Mouse (Mus musculus) G1E (cell line): ENCODE measurements around the gene Agap2. TPM values are rescaled to one million over a fixed set of nuclear protein-coding genes. Genes with fewer than 3 reads are reported as not detected.

Experiments
- ATAC-seq: 2 replicates; pipeline ENCODE4 v1.8.0; 2016; ENCODE audit warnings: mild to moderate bottlenecking; ENCODE audit not compliant: insufficient number of reproducible peaks, poor library complexity, low FRiP score, severe bottlenecking; ENCODE audit errors: extremely low read depth
- DNase-seq: peaks from one replicate; pipeline ENCODE4 v3.0.0; 2012; ENCODE audit warnings: low spot score
- H3K27me3 ChIP-seq: 2 replicates; pipeline ENCODE4 v1.6.1; 2012; ENCODE audit warnings: mild to moderate bottlenecking, low read length, inconsistent platforms; ENCODE audit not compliant: insufficient read depth
- H3K36me3 ChIP-seq: replicated peaks from 2 replicates; pipeline ENCODE3; 2012; ENCODE audit warnings: mild to moderate bottlenecking, inconsistent platforms
- H3K4me1 ChIP-seq: 2 replicates; pipeline ENCODE4 v1.6.1; 2012; ENCODE audit warnings: low read depth, low read length, inconsistent platforms, mixed read lengths; ENCODE audit not compliant: insufficient read depth
- H3K4me3 ChIP-seq: 2 replicates; pipeline ENCODE4 v1.5.1; 2012; ENCODE audit warnings: low read depth, mild to moderate bottlenecking, inconsistent platforms, low read length, moderate library complexity, mixed read lengths
- H3K9me3 ChIP-seq: replicated peaks from 2 replicates; pipeline ENCODE4 v1.6.1; 2012; ENCODE audit warnings: inconsistent platforms
- CTCF ChIP-seq: IDR thresholded peaks from 2 replicates; pipeline ENCODE4 v1.5.1; 2012; ENCODE audit warnings: low read depth, low read length, inconsistent platforms, mixed read lengths
- GATA1 ChIP-seq: IDR thresholded peaks from 2 replicates; pipeline ENCODE4 v1.6.1; 2012; ENCODE audit warnings: borderline replicate concordance, low read length, inconsistent platforms, mixed read lengths
- GATA2 ChIP-seq: IDR thresholded peaks from 2 replicates; pipeline ENCODE4 v1.6.1; 2012; ENCODE audit warnings: low read depth, low read length, inconsistent platforms, borderline replicate concordance
- POLR2AphosphoS5 ChIP-seq: IDR thresholded peaks from 2 replicates; pipeline ENCODE4 v1.6.1; 2012; ENCODE audit warnings: low read depth, low read length, inconsistent platforms; ENCODE audit not compliant: insufficient replicate concordance
- TAL1 ChIP-seq: conservative IDR thresholded peaks from 2 replicates; pipeline ENCODE4 v1.6.1; 2012; ENCODE audit warnings: low read depth, low read length, inconsistent platforms, mixed read lengths
- polyA plus RNA-seq: library from polyadenylated mRNA; stranded (reverse); fragments of >175 nt; gene quantifications from 2 replicates; pipeline ENCODE4 v1.2.3, GENCODE M21; 2012
- total RNA-seq, 2 experiments: library from RNA; stranded (forward) in 1 of 2; stranded (reverse) in 1 of 2; fragments of 200-1000 nt in 1 of 2; fragments of >200 nt in 1 of 2; fragmentation: Nextera tagmentation in 1 of 2; gene quantifications; 2 replicates each; pipeline ENCODE4 v1.2.3; 2014 to 2017

The Agap2 gene
- total RNA-seq (2014; fragmentation: Nextera tagmentation) (0.15 and 1.3 TPM in 2 replicates), total RNA-seq (2017) (under 0.01 and 1.1 TPM in 2 replicates), polyA plus RNA-seq (0.07 and 0.26 TPM in 2 replicates)

- DNase-seq (no peak), ATAC-seq (no peak)
- Histone ChIP-seq H3K9me3 (peaks cover 5% of the 10 kb centered on the region), H3K36me3 (peaks cover 3% of the 10 kb centered on the region), H3K27me3 (peaks cover 48% of the 10 kb centered on the region), H3K4me1 (peaks cover 18% of the 10 kb centered on the region), H3K4me3 (no peak within 1 kb of the TSS)
- no peak for TF ChIP-seq CTCF
- no peak for TF ChIP-seq TAL1
- no peak for TF ChIP-seq POLR2AphosphoS5
- no peak for TF ChIP-seq GATA2
- no peak for TF ChIP-seq GATA1
Observed at GRCm38 (mm10) chr10:127075080-127075479, at the start of gene Agap2. Gene Agap2, plus strand, starts transcription at chr10:127075284.

GRCm38 (mm10) chr10:127030336-127031296 is 44.5 kb upstream of the Agap2 start, which contains the start of gene Tsfm:
Gene Tsfm, minus strand, starts transcription at chr10:127030840.
- H3K4me1 ChIP-seq: peaks cover 15% of the 10 kb centered on the region
- peak; percentile 74 for ATAC-seq
- H3K36me3 ChIP-seq: peaks cover 37% of the 10 kb centered on the region
- TF ChIP-seq CTCF (peak; percentile 87), GATA1 (no peak)
- peak within 1 kb of the TSS; percentile 95 for H3K4me3 ChIP-seq
- peaks cover 4% of the 10 kb centered on the region; the same call in 1 of the 2 replicates for H3K27me3 ChIP-seq
- peak; percentile 89 for DNase-seq
- H3K9me3 ChIP-seq: no peaks in the 10 kb centered on the region

- H3K4me1 ChIP-seq: peaks cover 15% of the 10 kb centered on the region
- ATAC-seq (no peak), DNase-seq (no peak)
- TF ChIP-seq GATA2 (no peak), CTCF (no peak), TAL1 (no peak), POLR2AphosphoS5 (no peak), GATA1 (no peak)
- no peak overlapping the region for H3K4me3 ChIP-seq
- peaks cover 11% of the 10 kb centered on the region for H3K36me3 ChIP-seq
- H3K9me3 ChIP-seq: no peaks in the 10 kb centered on the region
- H3K27me3 ChIP-seq: peaks cover 17% of the 10 kb centered on the region; the same call in 1 of the 2 replicates
Observed at GRCm38 (mm10) chr10:127033301-127033741, 41.8 kb upstream of the Agap2 start.

GRCm38 (mm10) chr10:127036273-127036672 is 38.8 kb upstream of the Agap2 start:
- Histone ChIP-seq H3K4me3 (no peak overlapping the region), H3K27me3 (peaks cover 31% of the 10 kb centered on the region), H3K36me3 (no peaks in the 10 kb centered on the region), H3K4me1 (peaks cover 15% of the 10 kb centered on the region), H3K9me3 (no peaks in the 10 kb centered on the region)
- TF ChIP-seq TAL1 (no peak), CTCF (no peak), GATA2 (no peak), GATA1 (no peak), POLR2AphosphoS5 (no peak)
- DNase-seq (no peak), ATAC-seq (no peak)

- H3K27me3 ChIP-seq: peaks cover 34% of the 10 kb centered on the region
Observed at GRCm38 (mm10) chr10:127037641-127038040, 37.4 kb upstream of the Agap2 start.

GRCm38 (mm10) chr10:127040569-127041214 is 34.4 kb upstream of the Agap2 start:
- peaks cover 27% of the 10 kb centered on the region for H3K36me3 ChIP-seq
- H3K27me3 ChIP-seq: peaks cover 32% of the 10 kb centered on the region
- DNase-seq: no peak
- no peak for ATAC-seq
- H3K4me1 ChIP-seq: peaks cover 33% of the 10 kb centered on the region
- peak overlapping the region; percentile 94 for H3K4me3 ChIP-seq
- no peaks in the 10 kb centered on the region for H3K9me3 ChIP-seq
- TF ChIP-seq POLR2AphosphoS5 (no peak), CTCF (no peak), GATA2 (no peak), GATA1 (no peak), TAL1 (no peak)

More at GRCm38 (mm10) chr10:127037641-127038040, 37.4 kb upstream of the Agap2 start:
- no peak for TF ChIP-seq CTCF
- TF ChIP-seq TAL1: no peak
- no peak for TF ChIP-seq POLR2AphosphoS5
- ATAC-seq: no peak
- no peak for DNase-seq
- Histone ChIP-seq H3K9me3 (no peaks in the 10 kb centered on the region), H3K4me1 (peaks cover 22% of the 10 kb centered on the region), H3K36me3 (no peaks in the 10 kb centered on the region), H3K4me3 (no peak overlapping the region)
